Mouse (Mus musculus) midbrain, postnatal 0 days (tissue): ENCODE measurements around the gene Olfr48. TPM values are rescaled to one million over a fixed set of nuclear protein-coding genes. Genes with fewer than 3 reads are reported as not detected.

Experiments
- ATAC-seq: fragments of 200-750 bp; cut with Nextera tagmentation; 2 replicates; pipeline ENCODE4 v1.8.0; 2017; ENCODE audit warnings: moderate number of reproducible peaks, mild to moderate bottlenecking, moderate TSS enrichment, moderate library complexity; ENCODE audit not compliant: low FRiP score
- DNase-seq: peaks from one replicate; pipeline ENCODE4 v3.0.0-alpha.2; 2015; ENCODE audit warnings: low spot score
- H3K27ac ChIP-seq: fragments of 300-500 bp; sonication (generic); 2 replicates; pipeline ENCODE4 v1.5.1; 2014; ENCODE audit warnings: low read depth, mild to moderate bottlenecking, low read length, mixed read lengths
- H3K27me3 ChIP-seq: fragments of 300-500 bp; sonication (generic); 2 replicates; pipeline ENCODE4 v1.6.1; 2014; ENCODE audit warnings: low read length, control low read depth, mixed read lengths; ENCODE audit not compliant: insufficient read depth
- H3K36me3 ChIP-seq: fragments of 300-500 bp; sonication (generic); 2 replicates; pipeline ENCODE4 v1.6.1; 2014; ENCODE audit warnings: low read length, control low read depth, mixed read lengths; ENCODE audit not compliant: insufficient read depth
- H3K4me1 ChIP-seq: fragments of 300-500 bp; sonication (generic); 2 replicates; pipeline ENCODE4 v1.6.1; 2014; ENCODE audit warnings: mild to moderate bottlenecking, control low read depth, antibody characterized with exemption, low read length, mixed read lengths; ENCODE audit not compliant: insufficient read depth
- H3K4me2 ChIP-seq: fragments of 300-500 bp; sonication (generic); 2 replicates; pipeline ENCODE4 v1.6.1; 2014; ENCODE audit warnings: low read depth, mild to moderate bottlenecking, low read length, mixed read lengths; ENCODE audit not compliant: poor library complexity, severe bottlenecking
- H3K4me3 ChIP-seq: fragments of 300-500 bp; sonication (generic); 2 replicates; pipeline ENCODE4 v1.5.1; 2014; ENCODE audit warnings: low read depth, mild to moderate bottlenecking, low read length, moderate library complexity
- H3K9ac ChIP-seq: fragments of 300-500 bp; sonication (generic); replicated peaks from 2 replicates; pipeline ENCODE4 v1.6.1; 2014; ENCODE audit warnings: mild to moderate bottlenecking, low read length, moderate library complexity, mixed read lengths; ENCODE audit not compliant: poor library complexity, severe bottlenecking
- H3K9me3 ChIP-seq: fragments of 300-500 bp; sonication (generic); 2 replicates; pipeline ENCODE4 v1.6.1; 2016; ENCODE audit warnings: low read length, control low read depth
- CTCF ChIP-seq: IDR thresholded peaks from 2 replicates; pipeline ENCODE4 v1.5.1; 2016; ENCODE audit warnings: antibody characterized with exemption, mild to moderate bottlenecking
- WGBS: fragments of 180-500 bp; shearing (Covaris S2); extraction: QIAGEN DNeasy Blood & Tissue Kit; methylation state at CpG from one replicate; pipeline ENCODE4 v1.1.7; 2014; 5-methylcytosine and 5-hydroxymethylcytosine counted together
- polyA plus RNA-seq: library from polyadenylated mRNA; unstranded; fragments of >200 nt; fragmentation: Nextera tagmentation; extraction: Ambion mirVana; gene quantifications from 2 replicates; pipeline ENCODE4 v1.2.1, GENCODE M21; 2015
- total RNA-seq: library from RNA; depleted of rRNA; stranded (reverse); fragments of >200 nt; gene quantifications from 2 replicates; pipeline ENCODE4 v1.2.3, GENCODE M21; 2014; rRNA removed

Gene Olfr48
- total RNA-seq (0.05 TPM in 1 of 2 replicates, not detected in the other), polyA plus RNA-seq (not detected in 2 replicates)

DNA sequence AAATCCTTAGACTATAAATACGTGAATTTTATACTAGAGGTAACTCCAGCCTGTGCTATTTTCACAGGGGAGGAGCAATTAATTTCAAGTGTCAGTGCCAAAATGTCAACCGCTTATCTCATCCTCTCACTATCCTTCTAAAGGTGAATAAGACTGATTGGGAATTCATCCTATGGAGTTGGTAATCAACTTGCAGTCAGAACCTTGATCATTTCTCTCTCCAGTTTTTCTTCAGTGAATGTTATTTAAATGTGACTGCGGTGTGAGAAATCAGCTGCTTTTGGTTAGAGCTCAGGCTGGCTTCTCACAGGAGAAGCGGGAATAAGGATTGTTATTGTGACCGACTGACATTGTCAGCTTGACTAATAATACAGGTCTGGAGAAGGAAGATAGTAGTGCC is at the start of gene Olfr48:
Olfr48 (minus strand) TSS at position 101 of the 400 bp plus-strand sequence.
- Histone ChIP-seq H3K4me3 (no peak within 1 kb of the TSS), H3K27me3 (no peaks in the 10 kb centered on the region), H3K9ac (no peak within 1 kb of the TSS), H3K4me2 (no peak within 1 kb of the TSS), H3K36me3 (no peaks in the 10 kb centered on the region), H3K4me1 (no peaks in the 10 kb centered on the region), H3K9me3 (no peaks in the 10 kb centered on the region), H3K27ac (no peak within 1 kb of the TSS)
- DNase-seq (no peak), ATAC-seq (no peak)
- WGBS, result 80% methylated on average over 5 of the region's 5 CpGs
- TF ChIP-seq CTCF, result no peak

- Histone ChIP-seq H3K27me3 (no peaks in the 10 kb centered on the region), H3K4me3 (no peak within 1 kb of the TSS), H3K9ac (no peak within 1 kb of the TSS), H3K4me1 (no peaks in the 10 kb centered on the region), H3K4me2 (no peak within 1 kb of the TSS), H3K27ac (no peak within 1 kb of the TSS), H3K36me3 (no peaks in the 10 kb centered on the region), H3K9me3 (no peaks in the 10 kb centered on the region)
- WGBS, result 84% methylated on average over 1 of the region's 1 CpGs
- DNase-seq, result no peak
- no peak for TF ChIP-seq CTCF
- ATAC-seq, result no peak
Measured at GRCm38 (mm10) chr2:89878137-89878536, 30.1 kb upstream of the Olfr48 start, which contains the start of gene Olfr1257. Gene Olfr1257, plus strand, starts transcription at chr2:89878437.

- Histone ChIP-seq H3K27me3 (no peaks in the 10 kb centered on the region), H3K36me3 (no peaks in the 10 kb centered on the region), H3K27ac (no peak overlapping the region), H3K9ac (no peak overlapping the region), H3K9me3 (no peaks in the 10 kb centered on the region), H3K4me3 (no peak overlapping the region), H3K4me1 (no peaks in the 10 kb centered on the region), H3K4me2 (no peak overlapping the region)
- ATAC-seq (no peak), DNase-seq (no peak)
- WGBS, result 98% methylated on average over 1 of the region's 1 CpGs
- TF ChIP-seq CTCF, result no peak
Measured at GRCm38 (mm10) chr2:89849230-89849629, 1.2 kb upstream of the Olfr48 start.

- WGBS, result 58% methylated on average over 2 of the region's 2 CpGs
- Histone ChIP-seq H3K36me3 (no peaks in the 10 kb centered on the region), H3K27ac (no peak within 1 kb of the TSS), H3K27me3 (no peaks in the 10 kb centered on the region), H3K4me2 (no peak within 1 kb of the TSS), H3K4me3 (no peak within 1 kb of the TSS), H3K4me1 (no peaks in the 10 kb centered on the region), H3K9ac (no peak within 1 kb of the TSS), H3K9me3 (no peaks in the 10 kb centered on the region)
- DNase-seq (no peak), ATAC-seq (no peak)
- TF ChIP-seq CTCF, result no peak
Measured at GRCm38 (mm10) chr2:89841455-89841854, 6.5 kb downstream of the Olfr48 start, which contains the start of gene Olfr1256. Gene Olfr1256, minus strand, starts transcription at chr2:89841555.

DNA sequence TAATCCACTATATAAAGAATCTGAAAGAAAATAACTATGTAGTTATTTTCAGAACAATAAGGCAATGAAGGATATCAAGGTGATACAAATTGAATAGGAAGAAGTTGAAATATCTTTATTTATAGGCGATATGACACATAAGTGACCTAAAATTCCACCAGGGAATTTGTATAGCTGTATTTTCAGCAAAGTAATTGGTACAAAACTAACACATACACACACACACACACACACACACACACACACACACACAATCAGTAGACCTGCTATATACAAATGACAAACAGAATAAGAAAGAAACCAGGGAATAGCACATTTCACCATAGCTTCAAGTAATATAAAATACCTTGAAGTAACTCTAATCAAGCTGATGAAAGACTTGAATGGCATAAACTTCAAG is 27.8 kb downstream of the Olfr48 start:
- Histone ChIP-seq H3K9me3 (no peaks in the 10 kb centered on the region), H3K27me3 (no peaks in the 10 kb centered on the region), H3K4me3 (no peak overlapping the region), H3K4me2 (no peak overlapping the region), H3K27ac (no peak overlapping the region), H3K36me3 (no peaks in the 10 kb centered on the region), H3K4me1 (no peaks in the 10 kb centered on the region), H3K9ac (no peak overlapping the region)
- WGBS, result 85% methylated on average over 1 of the region's 1 CpGs
- TF ChIP-seq CTCF, result no peak
- DNase-seq (no peak), ATAC-seq (no peak)

- Histone ChIP-seq H3K9me3 (no peaks in the 10 kb centered on the region), H3K36me3 (no peaks in the 10 kb centered on the region), H3K27me3 (no peaks in the 10 kb centered on the region), H3K9ac (no peak within 1 kb of the TSS), H3K4me1 (no peaks in the 10 kb centered on the region), H3K27ac (no peak within 1 kb of the TSS), H3K4me3 (no peak within 1 kb of the TSS), H3K4me2 (no peak within 1 kb of the TSS)
- WGBS, result 71% methylated on average over 3 of the region's 3 CpGs
- no peak for TF ChIP-seq CTCF
- DNase-seq (no peak), ATAC-seq (no peak)
Measured at GRCm38 (mm10) chr2:89811751-89812150, 36.3 kb downstream of the Olfr48 start, which contains the start of gene Olfr1255. Gene Olfr1255, plus strand, starts transcription at chr2:89812051.
